Mouse (Mus musculus) lung, adult 2 months (tissue): ENCODE results near the gene Ric1. TPM values are rescaled to one million over a fixed set of nuclear protein-coding genes. Genes with fewer than 3 reads are reported as not detected.

Experiments
- DNase-seq: peaks from one replicate; pipeline ENCODE4 v3.0.0; 2022
- H3K4me1 ChIP-seq: fragments of 200-500 bp; 2 replicates; pipeline ENCODE4 v1.6.1; 2011; ENCODE audit warnings: low read length; ENCODE audit not compliant: control insufficient read depth, insufficient read depth
- H3K4me3 ChIP-seq: fragments of 200-500 bp; replicated peaks from 2 replicates; pipeline ENCODE3; 2011; ENCODE audit warnings: low read depth, mild to moderate bottlenecking, control low read depth, low read length; ENCODE audit errors: extremely low read depth
- CTCF ChIP-seq: fragments of 200-500 bp; IDR thresholded peaks from 2 replicates; pipeline ENCODE4 v1.5.1; 2011; ENCODE audit warnings: mild to moderate bottlenecking, low read length, control low read depth; ENCODE audit not compliant: insufficient read depth
- POLR2A ChIP-seq: fragments of 200-500 bp; IDR thresholded peaks from 2 replicates; pipeline ENCODE4 v1.6.1; 2011; ENCODE audit warnings: low read depth, mild to moderate bottlenecking, control low read depth, low read length, borderline replicate concordance; ENCODE audit errors: extremely low read depth
- WGBS: fragments of 180-500 bp; shearing (Covaris S2); methylation state at CpG from one replicate; pipeline ENCODE4 v1.1.7; 2018; 5-methylcytosine and 5-hydroxymethylcytosine counted together
- polyA plus RNA-seq: library from polyadenylated mRNA; depleted of rRNA; stranded (reverse); fragments of >200 nt; gene quantifications from 2 replicates; pipeline ENCODE4 v1.2.3, GENCODE M21; 2012; rRNA removed

Ric1 gene
- 12.3 and 19.1 TPM in 2 replicates for polyA plus RNA-seq

DNA sequence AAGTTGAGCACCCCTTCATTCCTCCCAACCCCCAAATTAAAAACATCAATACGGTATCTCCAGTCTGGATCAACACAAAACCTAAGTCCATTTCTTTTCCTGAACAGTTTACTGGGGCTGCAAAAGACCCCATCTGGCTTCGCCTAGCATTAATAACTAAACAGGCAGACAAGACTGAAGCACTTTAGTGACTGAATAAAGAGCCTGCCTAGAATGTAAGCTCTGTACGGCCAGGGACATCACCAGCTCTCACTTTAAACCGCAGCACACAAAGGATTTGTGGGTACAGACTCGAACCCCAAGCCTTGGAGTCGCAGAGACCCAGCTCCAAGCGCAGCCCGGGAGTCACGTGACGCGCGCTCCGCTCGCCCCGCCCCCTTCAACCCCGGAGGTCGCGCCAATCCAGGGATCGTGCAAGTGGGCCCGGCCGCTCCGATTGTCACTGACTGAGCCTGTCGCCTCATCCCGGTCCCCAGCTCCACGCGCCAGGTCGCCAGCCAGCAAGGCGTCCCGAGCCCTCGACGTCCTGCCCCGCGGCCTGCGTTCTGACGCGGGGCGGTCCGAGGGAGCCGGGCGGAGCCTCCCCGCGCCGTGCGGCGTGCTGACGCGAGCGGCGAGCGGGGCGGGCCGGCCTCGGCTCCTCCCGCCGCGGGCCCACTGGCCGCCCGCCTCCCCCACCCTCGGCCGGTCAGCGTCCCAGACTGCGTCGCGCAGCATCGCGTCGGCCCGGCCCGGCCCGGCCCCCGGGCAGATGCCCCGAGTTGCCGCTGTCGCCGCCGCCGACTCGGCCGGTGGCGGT lies at the start of gene Ric1:
Ric1 (plus strand) TSS at position 646 of the 799 bp plus-strand sequence.
- WGBS, result 1% methylated on average over 80 of the region's 80 CpGs
- Histone ChIP-seq H3K4me3 (peak within 1 kb of the TSS; percentile 100), H3K4me1 (peaks cover 9% of the 10 kb centered on the region)
- TF ChIP-seq CTCF (no peak), POLR2A (peak; percentile 84)
- peak; percentile 90 for DNase-seq

DNA sequence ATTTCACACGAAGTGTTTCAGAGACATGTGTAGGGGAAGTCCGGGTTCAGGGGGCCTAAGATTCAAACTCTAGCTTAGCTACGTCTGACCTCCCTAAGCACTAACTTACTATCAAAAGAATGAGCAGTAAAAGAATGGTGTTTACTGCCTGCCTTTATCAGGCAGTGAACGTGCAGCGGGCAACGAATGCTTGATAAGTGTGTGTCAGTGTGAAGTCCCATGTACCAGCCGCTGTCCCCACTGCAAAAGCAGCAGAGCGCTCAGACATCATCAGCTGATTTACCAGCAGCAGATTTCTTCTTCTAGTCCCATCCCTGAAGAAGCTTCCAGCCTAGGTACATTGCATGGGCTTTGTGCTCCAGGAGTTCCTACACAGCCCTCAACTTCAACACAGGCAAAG lies 49.7 kb upstream of the Ric1 start:
- DNase-seq, result no peak
- H3K4me1 ChIP-seq, result peaks cover 6% of the 10 kb centered on the region
- WGBS, result 80% methylated on average over 8 of the region's 8 CpGs
- no peak overlapping the region for H3K4me3 ChIP-seq
- no peak for TF ChIP-seq CTCF
- TF ChIP-seq POLR2A, result no peak

DNA sequence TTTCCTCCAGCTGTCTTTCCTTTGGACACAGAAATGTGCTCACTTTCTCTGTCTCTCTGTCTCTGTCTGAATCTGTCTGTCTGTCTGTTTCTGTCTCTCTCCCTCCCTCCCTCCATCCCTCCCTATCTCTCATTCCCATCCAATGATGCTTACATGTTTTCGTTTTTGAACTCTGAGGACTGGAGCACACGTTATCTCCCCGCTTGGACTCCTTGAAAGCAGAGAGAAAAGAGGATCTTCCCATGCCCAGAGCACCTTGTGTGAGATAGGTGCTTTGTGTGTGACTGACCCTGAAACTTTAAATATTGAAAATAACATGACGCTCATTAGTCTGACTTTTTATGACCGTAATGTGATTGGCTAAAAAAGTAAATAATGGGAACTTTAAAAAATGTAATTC lies 49.1 kb upstream of the Ric1 start:
- no peak for TF ChIP-seq CTCF
- TF ChIP-seq POLR2A, result no peak
- 84% methylated on average over 5 of the region's 5 CpGs for WGBS
- no peak for DNase-seq
- H3K4me3 ChIP-seq, result no peak overlapping the region
- peaks cover 6% of the 10 kb centered on the region for H3K4me1 ChIP-seq

DNA sequence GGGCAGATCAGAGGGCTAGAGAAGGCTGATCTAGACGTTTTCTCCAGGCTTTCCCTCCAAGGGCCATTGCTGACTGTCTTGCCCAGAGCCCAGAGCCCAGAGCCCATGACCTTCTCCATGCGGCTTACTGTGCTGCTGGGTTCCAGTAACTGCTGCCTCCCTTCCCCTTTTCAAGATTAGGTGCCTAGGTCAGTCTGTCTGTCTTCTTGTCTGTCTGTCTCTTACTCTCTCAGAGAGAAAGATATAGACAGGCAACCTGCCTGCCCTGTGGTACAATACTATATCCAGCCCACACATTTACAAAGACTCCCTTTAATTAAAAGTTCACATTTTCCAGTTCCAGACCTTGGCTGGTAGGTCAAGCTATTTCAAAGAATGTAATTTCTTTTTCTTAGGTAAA lies 47.3 kb upstream of the Ric1 start:
- no peak for DNase-seq
- Histone ChIP-seq H3K4me1 (no peaks in the 10 kb centered on the region; the same call in 1 of the 2 replicates), H3K4me3 (no peak overlapping the region)
- WGBS, result 69% methylated on average over 2 of the region's 2 CpGs
- no peak for TF ChIP-seq CTCF
- no peak for TF ChIP-seq POLR2A

DNA sequence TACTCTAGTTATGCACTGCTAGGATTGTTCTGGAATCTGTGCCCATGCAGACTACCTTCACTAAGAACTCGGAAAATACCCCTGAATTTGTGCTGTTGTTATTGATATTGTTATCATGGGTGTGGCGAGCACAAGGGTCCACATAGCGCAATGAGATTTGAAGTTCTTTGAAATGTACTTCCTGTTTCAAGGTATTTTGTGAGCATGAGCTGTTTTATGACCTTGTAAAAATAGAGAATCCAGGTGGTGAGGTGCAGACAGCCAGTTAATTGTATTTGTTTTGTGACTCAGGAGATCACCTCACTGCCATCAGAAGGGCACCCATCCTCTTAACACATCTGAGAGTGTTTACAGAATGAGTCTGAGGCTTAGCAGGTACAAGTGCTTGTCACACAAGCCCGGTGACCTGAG lies 46.9 kb upstream of the Ric1 start:
- TF ChIP-seq POLR2A (no peak), CTCF (no peak)
- Histone ChIP-seq H3K4me3 (no peak overlapping the region), H3K4me1 (no peaks in the 10 kb centered on the region; the same call in 1 of the 2 replicates)
- DNase-seq, result no peak
- 64% methylated on average over 4 of the region's 4 CpGs for WGBS

DNA sequence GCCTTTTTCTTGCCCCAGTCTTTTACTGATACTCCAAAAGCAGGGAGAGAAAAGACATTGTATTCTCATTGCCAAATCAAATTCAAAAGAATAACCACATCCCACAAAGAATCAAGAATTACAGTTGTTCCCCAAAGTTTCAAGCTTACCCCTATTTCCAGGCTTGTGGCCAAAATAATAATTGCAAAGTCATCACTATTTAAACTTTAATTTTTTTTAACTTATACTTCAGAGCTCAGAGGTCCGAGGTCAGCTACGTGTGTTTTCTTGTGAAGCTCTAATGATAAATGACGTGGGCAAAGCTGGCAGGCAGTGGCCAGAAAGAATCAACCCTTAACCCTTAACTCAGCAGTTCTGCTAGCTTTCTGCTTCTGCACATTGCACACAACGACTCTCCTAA lies 43.5 kb upstream of the Ric1 start:
- no peak for TF ChIP-seq CTCF
- DNase-seq, result no peak
- Histone ChIP-seq H3K4me3 (no peak overlapping the region), H3K4me1 (no peaks in the 10 kb centered on the region)
- WGBS, result 20% methylated on average over 4 of the region's 4 CpGs

DNA sequence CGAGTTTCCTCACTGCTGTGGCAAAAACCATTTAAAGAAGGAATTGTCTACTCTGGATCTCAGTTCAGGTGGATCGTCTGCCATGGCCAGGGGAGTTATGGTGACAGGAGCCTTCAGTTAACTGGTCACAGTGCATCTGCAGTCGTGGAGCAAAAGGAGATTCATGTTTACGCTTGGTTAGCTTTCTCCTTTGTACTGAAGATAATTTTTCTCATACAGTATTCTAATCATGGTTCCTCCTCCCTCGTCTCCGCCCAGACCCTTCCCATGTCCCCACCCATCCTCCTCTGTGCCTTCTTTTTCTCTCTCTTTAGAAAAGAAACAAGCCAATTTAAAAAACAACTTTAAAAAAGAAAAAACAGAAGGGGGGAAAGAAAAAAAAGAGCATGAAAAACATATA lies 40.5 kb upstream of the Ric1 start:
- DNase-seq, result no peak
- H3K4me3 ChIP-seq, result no peak overlapping the region
- TF ChIP-seq POLR2A (no peak), CTCF (no peak)
- H3K4me1 ChIP-seq, result no peaks in the 10 kb centered on the region
- 75% methylated on average over 6 of the region's 6 CpGs for WGBS

DNA sequence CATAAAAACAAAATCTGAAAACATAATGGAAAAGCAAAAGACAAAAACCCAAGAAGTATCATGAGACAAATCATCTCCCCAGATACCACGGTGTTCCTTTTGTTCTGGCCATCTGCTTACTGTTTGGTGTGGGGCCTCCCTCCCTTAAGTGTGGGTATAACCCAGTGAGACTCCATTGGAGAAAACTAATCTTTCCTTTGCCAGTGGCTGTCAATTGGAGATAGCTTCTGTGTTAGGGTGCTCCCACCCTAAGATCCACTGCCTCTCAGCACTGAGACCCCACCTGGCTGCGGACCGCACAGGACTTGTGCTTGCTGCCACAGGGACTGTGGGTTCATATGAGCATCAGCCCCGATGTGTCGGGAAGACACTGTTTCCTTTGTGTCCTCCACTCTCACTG lies 39.9 kb upstream of the Ric1 start:
- TF ChIP-seq CTCF (no peak), POLR2A (no peak)
- H3K4me3 ChIP-seq, result no peak overlapping the region
- no peak for DNase-seq
- 85% methylated on average over 5 of the region's 5 CpGs for WGBS
- H3K4me1 ChIP-seq, result no peaks in the 10 kb centered on the region

DNA sequence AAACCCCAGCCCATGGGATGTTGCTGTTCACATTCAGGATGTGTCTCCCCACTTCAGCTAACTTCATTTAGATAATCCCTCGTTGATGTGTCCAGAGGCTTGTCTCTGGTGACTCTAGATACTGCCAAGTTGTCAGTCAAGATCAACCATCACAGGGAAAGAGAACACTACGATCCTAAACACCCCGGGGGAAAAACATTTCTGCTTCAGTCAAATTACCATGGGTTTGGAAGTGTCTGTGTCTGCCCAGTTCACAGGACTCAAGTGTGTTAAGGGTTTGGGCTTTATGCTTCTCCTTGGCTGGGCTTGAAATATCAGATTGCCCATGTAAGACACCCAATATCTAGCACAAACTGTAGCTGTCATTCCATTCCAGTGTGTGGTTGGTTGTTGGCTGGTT lies 39.4 kb upstream of the Ric1 start:
- 52% methylated on average over 3 of the region's 3 CpGs for WGBS
- Histone ChIP-seq H3K4me3 (no peak overlapping the region), H3K4me1 (no peaks in the 10 kb centered on the region)
- TF ChIP-seq CTCF (no peak), POLR2A (no peak)
- no peak for DNase-seq

DNA sequence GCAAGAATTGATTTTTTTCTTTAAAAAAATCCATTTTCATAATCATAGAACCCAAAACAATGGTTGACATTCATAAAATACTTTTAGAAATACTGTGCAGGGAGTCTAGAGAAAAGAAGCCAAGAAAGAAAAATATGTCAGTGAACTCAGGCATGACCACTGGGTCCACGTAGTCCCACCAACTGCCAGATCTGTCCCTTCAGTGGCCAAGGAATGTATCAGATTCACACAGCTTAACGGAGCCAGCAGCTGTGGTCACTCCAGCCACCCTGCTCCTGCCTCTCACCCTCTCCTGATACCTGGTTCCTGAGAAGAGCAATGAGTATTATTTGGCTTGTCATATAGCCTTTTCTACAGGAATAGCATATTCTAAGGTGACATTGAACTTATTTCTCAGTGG lies 38.7 kb upstream of the Ric1 start:
- no peak for DNase-seq
- H3K4me3 ChIP-seq, result no peak overlapping the region
- no peaks in the 10 kb centered on the region for H3K4me1 ChIP-seq
- 76% methylated on average over 2 of the region's 2 CpGs for WGBS
- TF ChIP-seq CTCF, result no peak
- TF ChIP-seq POLR2A, result no peak
